Mouse (Mus musculus) brain, embryonic 14.5 days (tissue): ENCODE measurements around the gene Ogg1.

ENCODE experiments used
- CTCF ChIP-seq: fragments of 200-500 bp; IDR thresholded peaks from 2 replicates; pipeline ENCODE4 v1.5.1; 2012; ENCODE audit warnings: inconsistent platforms, mild to moderate bottlenecking, moderate library complexity, borderline replicate concordance; ENCODE audit not compliant: insufficient read depth, insufficient read length; ENCODE audit errors: extremely low read depth
- POLR2A ChIP-seq: fragments of 200-500 bp; IDR thresholded peaks from 2 replicates; pipeline ENCODE4 v1.6.1; 2012; ENCODE audit warnings: mild to moderate bottlenecking, inconsistent platforms, borderline replicate concordance; ENCODE audit not compliant: poor library complexity, insufficient read depth, insufficient read length, severe bottlenecking; ENCODE audit errors: extremely low read depth

DNA sequence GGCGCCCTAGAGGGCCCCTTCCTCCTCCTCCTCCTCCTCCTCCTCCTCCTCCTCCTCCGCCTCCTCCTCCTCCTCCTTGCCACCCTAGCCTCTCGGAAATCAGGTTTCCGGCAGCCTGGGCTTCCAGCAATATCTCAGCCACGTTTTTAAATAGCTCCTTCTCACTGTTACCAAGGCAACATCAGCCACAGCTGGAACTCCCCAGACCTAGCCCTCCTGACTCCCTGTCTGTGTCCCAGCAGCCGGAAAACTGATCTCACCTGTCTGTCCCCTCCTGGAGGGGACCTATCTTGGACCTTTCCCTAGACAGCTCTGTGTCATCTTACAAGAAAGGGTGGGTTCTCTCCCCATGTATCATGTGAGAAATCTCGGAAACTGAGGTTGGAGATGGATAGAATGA is 15.5 kb downstream of the Ogg1 start:
- TF ChIP-seq CTCF (no peak), POLR2A (no peak)
